In the genomic region with DNA sequence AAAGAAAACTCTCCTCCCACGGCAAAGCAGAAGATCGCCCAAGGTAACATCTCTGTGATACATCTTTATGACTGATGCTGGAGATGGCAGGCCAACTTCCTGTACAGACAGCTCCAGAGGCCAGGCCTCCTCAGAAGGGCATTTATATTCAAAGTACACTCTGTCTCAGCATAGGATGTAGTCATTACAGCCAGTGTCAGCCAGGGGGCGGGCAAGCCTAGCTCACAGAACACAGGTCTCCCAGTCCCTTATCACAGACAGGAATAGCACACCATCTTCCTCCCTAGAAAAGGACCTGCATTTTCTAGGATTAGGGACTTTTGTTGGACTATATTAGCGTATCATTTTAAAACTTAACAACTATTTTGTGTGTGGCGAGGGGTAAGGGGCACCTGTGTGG, we compare ENCODE assay signal across 8 mouse cellular contexts. TPM values are rescaled to one million over a fixed set of nuclear protein-coding genes. Genes with fewer than 3 reads are reported as not detected.
DNase-seq lines count a peak whose midpoint lies in the region; ATAC-seq lines count a peak whose summit lies in the region.

No protein-coding gene starts in this region.

- H3K9me3 ChIP-seq in embryonic facial prominence, embryonic 15.5 days (replicated peaks): no peaks in the 10 kb centered on the region
- no peaks in the 10 kb centered on the region for H3K9me3 ChIP-seq in heart, embryonic 10.5 days
- no peaks in the 10 kb centered on the region for H3K9me3 ChIP-seq in kidney, embryonic 15.5 days (replicated peaks)
- no peaks in the 10 kb centered on the region for H3K9me3 ChIP-seq in limb, embryonic 15.5 days
- no peaks in the 10 kb centered on the region for H3K9me3 ChIP-seq in neural tube, embryonic 11.5 days (ENCODE audit: control insufficient read depth, low read length)
- no peaks in the 10 kb centered on the region for H3K9me3 ChIP-seq in stomach, embryonic 16.5 days (replicated peaks; ENCODE audit: control insufficient read depth, low read length)

- no peak overlapping the region for H3K27ac ChIP-seq in embryonic facial prominence, embryonic 15.5 days (replicated peaks)
- no peak overlapping the region for H3K27ac ChIP-seq in heart, embryonic 10.5 days
- no peak overlapping the region for H3K27ac ChIP-seq in kidney, embryonic 15.5 days
- H3K27ac ChIP-seq in limb, embryonic 15.5 days: no peak overlapping the region
- H3K27ac ChIP-seq in neural tube, embryonic 11.5 days (ENCODE audit: low read depth, low read length): no peak overlapping the region
- H3K27ac ChIP-seq in stomach, embryonic 16.5 days (ENCODE audit: low read length): no peak overlapping the region

- H3K4me3 ChIP-seq in embryonic facial prominence, embryonic 15.5 days (replicated peaks): no peak overlapping the region
- no peak overlapping the region for H3K4me3 ChIP-seq in heart, embryonic 10.5 days
- no peak overlapping the region for H3K4me3 ChIP-seq in kidney, embryonic 15.5 days (replicated peaks)
- H3K4me3 ChIP-seq in limb, embryonic 15.5 days: no peak overlapping the region
- no peak overlapping the region for H3K4me3 ChIP-seq in neural tube, embryonic 11.5 days (ENCODE audit: low read depth, low read length)
- H3K4me3 ChIP-seq in stomach, embryonic 16.5 days (replicated peaks; ENCODE audit: low read length): no peak overlapping the region

- 15% methylated on average over 5 of the region's 5 CpGs for WGBS in embryonic facial prominence, embryonic 15.5 days
- WGBS in heart, embryonic 10.5 days: 22% methylated on average over 5 of the region's 5 CpGs
- 22% methylated on average over 5 of the region's 5 CpGs for WGBS in kidney, embryonic 15.5 days
- 19% methylated on average over 5 of the region's 5 CpGs for WGBS in limb, embryonic 15.5 days
- 23% methylated on average over 5 of the region's 5 CpGs for WGBS in neural tube, embryonic 11.5 days
- WGBS in stomach, embryonic 16.5 days: 12% methylated on average over 5 of the region's 5 CpGs

- no peak overlapping the region for H3K4me2 ChIP-seq in embryonic facial prominence, embryonic 15.5 days (replicated peaks)
- H3K4me2 ChIP-seq in kidney, embryonic 15.5 days: no peak overlapping the region
- H3K4me2 ChIP-seq in limb, embryonic 15.5 days: no peak overlapping the region
- no peak overlapping the region for H3K4me2 ChIP-seq in neural tube, embryonic 11.5 days (ENCODE audit: low read depth)
- no peak overlapping the region for H3K4me2 ChIP-seq in stomach, embryonic 16.5 days (ENCODE audit: low read depth, low read length)

- no peaks in the 10 kb centered on the region for H3K27me3 ChIP-seq in embryonic facial prominence, embryonic 15.5 days
- peaks cover 23% of the 10 kb centered on the region; the same call in 1 of the 2 replicates for H3K27me3 ChIP-seq in heart, embryonic 10.5 days (ENCODE audit: insufficient read depth, poor library complexity, severe bottlenecking)
- no peaks in the 10 kb centered on the region for H3K27me3 ChIP-seq in kidney, embryonic 15.5 days
- no peaks in the 10 kb centered on the region for H3K27me3 ChIP-seq in limb, embryonic 15.5 days
- H3K27me3 ChIP-seq in neural tube, embryonic 11.5 days (ENCODE audit: control insufficient read depth, insufficient read depth, low read length): no peaks in the 10 kb centered on the region
- H3K27me3 ChIP-seq in stomach, embryonic 16.5 days (ENCODE audit: control insufficient read depth, insufficient read depth, low read length): no peaks in the 10 kb centered on the region

- DNase-seq in CD4-positive helper T cell, adult 2 months (ENCODE audit: low read depth, low spot score): peak; percentile 73
- DNase-seq in adrenal gland, postnatal 4 days (ENCODE audit: low spot score in 2 of 2): peak; percentile 57 to 76
- peak; percentile 88 for DNase-seq in heart, embryonic 10.5 days (ENCODE audit: low spot score)
- peak; percentile 83 for DNase-seq in neural tube, embryonic 11.5 days (ENCODE audit: low spot score)

- peak; percentile 62 for ATAC-seq in embryonic facial prominence, embryonic 15.5 days (ENCODE audit: insufficient number of reproducible peaks, low FRiP score, low TSS enrichment, low read depth)
- ATAC-seq in kidney, embryonic 15.5 days (replicated peaks; ENCODE audit: low FRiP score): peak; percentile 76; the same call in 1 of the 2 replicates
- ATAC-seq in limb, embryonic 15.5 days (ENCODE audit: insufficient number of reproducible peaks, low FRiP score, low TSS enrichment, low read depth): peak; percentile 68
- no peak for ATAC-seq in neural tube, embryonic 11.5 days (ENCODE audit: insufficient read depth, low FRiP score, low TSS enrichment)
- ATAC-seq in stomach, embryonic 16.5 days (ENCODE audit: insufficient read depth, low FRiP score): peak; percentile 80; the same call in 1 of the 2 replicates

- H3K4me1 ChIP-seq in embryonic facial prominence, embryonic 15.5 days: peaks cover 19% of the 10 kb centered on the region
- peaks cover 8% of the 10 kb centered on the region for H3K4me1 ChIP-seq in heart, embryonic 10.5 days
- 0 out of 2 replicates have a peak, but pooled peaks cover 4% of the 10 kb centered on the region for H3K4me1 ChIP-seq in kidney, embryonic 15.5 days
- H3K4me1 ChIP-seq in limb, embryonic 15.5 days: peaks cover 22% of the 10 kb centered on the region
- no peaks in the 10 kb centered on the region for H3K4me1 ChIP-seq in neural tube, embryonic 11.5 days (ENCODE audit: control insufficient read depth, insufficient read depth, low read length)
- no peaks in the 10 kb centered on the region for H3K4me1 ChIP-seq in stomach, embryonic 16.5 days (ENCODE audit: control insufficient read depth, insufficient read depth, low read length)

- no peaks in the 10 kb centered on the region for H3K36me3 ChIP-seq in embryonic facial prominence, embryonic 15.5 days
- H3K36me3 ChIP-seq in heart, embryonic 10.5 days: no peaks in the 10 kb centered on the region
- H3K36me3 ChIP-seq in kidney, embryonic 15.5 days: no peaks in the 10 kb centered on the region
- H3K36me3 ChIP-seq in limb, embryonic 15.5 days: no peaks in the 10 kb centered on the region
- no peaks in the 10 kb centered on the region for H3K36me3 ChIP-seq in neural tube, embryonic 11.5 days (ENCODE audit: control insufficient read depth, insufficient read depth, low read length)
- H3K36me3 ChIP-seq in stomach, embryonic 16.5 days (ENCODE audit: control insufficient read depth, insufficient read depth, low read length): no peaks in the 10 kb centered on the region

- H3K9ac ChIP-seq in embryonic facial prominence, embryonic 15.5 days: no peak overlapping the region
- no peak overlapping the region for H3K9ac ChIP-seq in kidney, embryonic 15.5 days
- no peak overlapping the region for H3K9ac ChIP-seq in limb, embryonic 15.5 days
- H3K9ac ChIP-seq in neural tube, embryonic 11.5 days (ENCODE audit: low read length): no peak overlapping the region
- no peak overlapping the region for H3K9ac ChIP-seq in stomach, embryonic 16.5 days (ENCODE audit: low read length)

RNA-seq across cellular contexts. Expression of gene Zfp664, which starts 46.4 kb away (rescaled TPM):
- 10 to 100 TPM; 52.5 to 64.6 TPM for total RNA-seq in adrenal gland, postnatal 4 days (2021)
- 87.2 and 90.4 TPM in 2 replicates for polyA plus RNA-seq in embryonic facial prominence, embryonic 15.5 days (2015; fragmentation: Nextera tagmentation; extraction: Ambion mirVana)
- polyA plus RNA-seq in heart, embryonic 10.5 days (2016; fragmentation: Nextera tagmentation; extraction: Ambion mirVana): 61.4 and 91.2 TPM in 2 replicates
- 118 and 126 TPM in 2 replicates for polyA plus RNA-seq in kidney, embryonic 15.5 days (2015; fragmentation: Nextera tagmentation; extraction: Ambion mirVana)
- 68.4 and 75.6 TPM in 2 replicates for polyA plus RNA-seq in limb, embryonic 15.5 days (2015; fragmentation: Nextera tagmentation; extraction: Ambion mirVana)
- 146 and 158 TPM in 2 replicates for polyA plus RNA-seq in neural tube, embryonic 11.5 days (2014; fragmentation: Nextera tagmentation; extraction: Ambion mirVana)
- polyA plus RNA-seq in stomach, embryonic 16.5 days (2015; fragmentation: Nextera tagmentation; extraction: Ambion mirVana): 43.6 and 54.3 TPM in 2 replicates

RNA-seq across cellular contexts. Expression of gene Ccdc92, which starts 46.6 kb away (rescaled TPM):
- 1 to 10 TPM; 5.6 to 7.6 TPM for total RNA-seq in adrenal gland, postnatal 4 days (2021)
- 10.0 and 11.7 TPM in 2 replicates for polyA plus RNA-seq in embryonic facial prominence, embryonic 15.5 days (2015; fragmentation: Nextera tagmentation; extraction: Ambion mirVana)
- 5.0 and 7.8 TPM in 2 replicates for polyA plus RNA-seq in heart, embryonic 10.5 days (2016; fragmentation: Nextera tagmentation; extraction: Ambion mirVana)
- polyA plus RNA-seq in kidney, embryonic 15.5 days (2015; fragmentation: Nextera tagmentation; extraction: Ambion mirVana): 9.1 and 9.7 TPM in 2 replicates
- 5.4 and 6.1 TPM in 2 replicates for polyA plus RNA-seq in limb, embryonic 15.5 days (2015; fragmentation: Nextera tagmentation; extraction: Ambion mirVana)
- 24.8 and 26.4 TPM in 2 replicates for polyA plus RNA-seq in neural tube, embryonic 11.5 days (2014; fragmentation: Nextera tagmentation; extraction: Ambion mirVana)
- polyA plus RNA-seq in stomach, embryonic 16.5 days (2015; fragmentation: Nextera tagmentation; extraction: Ambion mirVana): 5.3 and 6.1 TPM in 2 replicates
